Mouse (Mus musculus): ENCODE data around the gene Kcnk3.

GRCm38 (mm10) chr5:30636994-30637393 lies 49.0 kb downstream of the Kcnk3 start:
- TF ChIP-seq TAL1 (IDR thresholded peaks at IDR 0.05; ENCODE audit: low read length), result no peak
- no peak for TF ChIP-seq GATA1 (IDR thresholded peaks at IDR 0.05; ENCODE audit: low read length)
